Mouse (Mus musculus): ENCODE measurements at regions not wholly inside any gene's neighbourhood (a gene's known extent, or its start where the extent isn't known, plus 50 kb on each side); places are given as distances from the start of the nearest gene placed in this dataset.

DNA sequence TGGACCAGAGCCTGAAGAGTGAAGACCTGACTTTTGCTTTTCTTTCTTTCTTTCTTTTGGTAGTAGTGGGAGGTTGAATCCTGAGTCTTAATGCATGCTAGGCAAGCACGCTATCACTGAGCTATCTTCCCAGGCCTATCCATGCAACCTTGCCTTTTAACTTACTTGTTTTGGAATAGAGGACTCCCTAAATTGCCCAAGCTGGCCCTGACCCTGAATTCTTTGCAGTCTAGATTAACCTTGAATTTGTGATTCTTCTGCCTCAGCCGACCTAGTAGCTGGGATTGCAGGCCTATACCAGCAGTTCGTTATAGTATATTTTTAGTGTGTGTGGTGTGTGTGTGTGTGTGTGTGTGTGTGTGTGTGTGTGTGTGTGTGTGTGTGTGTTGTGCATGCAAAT, 183.1 kb downstream of the Gm12728 start:
- Histone ChIP-seq H3K27ac (ENCODE audit: control insufficient read depth, low read depth, low read length) (no peak overlapping the region), H3K4me3 (ENCODE audit: control insufficient read depth in 1 of 2, insufficient read depth in 1 of 2, low read depth in 2 of 2, low read length in 2 of 2) (no peak overlapping the region), H3K9ac (ENCODE audit: control insufficient read depth, low read depth, low read length, poor library complexity, severe bottlenecking) (no peak overlapping the region), H3K36me3 (ENCODE audit: control insufficient read depth in 1 of 2, insufficient read depth in 2 of 2, low read length in 2 of 2) (no peaks in the 10 kb centered on the region), H3K27me3 (ENCODE audit: control insufficient read depth in 1 of 2, insufficient read depth in 2 of 2, low read length in 2 of 2) (no peaks in the 10 kb centered on the region), H3K9me3 (replicated peaks; ENCODE audit: insufficient read depth, low read length) (no peaks in the 10 kb centered on the region), H3K79me2 (ENCODE audit: control insufficient read depth, insufficient read depth, low read length, poor library complexity) (no peaks in the 10 kb centered on the region), H3K4me1 (ENCODE audit: control insufficient read depth in 1 of 2, insufficient read depth in 2 of 2, low read length in 2 of 2) (no peaks in the 10 kb centered on the region)
- DNase-seq (ENCODE audit: low read depth, low spot score), result no peak
- TF ChIP-seq JUND (IDR thresholded peaks at IDR 0.05; ENCODE audit: low read depth, low read length) (no peak), ELF1 (IDR thresholded peaks at IDR 0.05; ENCODE audit: low read depth, low read length) (no peak), GABPA (IDR thresholded peaks at IDR 0.05; ENCODE audit: low read depth, low read length) (no peak), USF1 (IDR thresholded peaks at IDR 0.05; ENCODE audit: low read depth, low read length) (no peak), CHD1 (IDR thresholded peaks at IDR 0.05; ENCODE audit: low read depth, low read length) (no peak), SIN3A (IDR thresholded peaks at IDR 0.05; ENCODE audit: low read length) (no peak), NELFE (IDR thresholded peaks at IDR 0.05; ENCODE audit: low read depth, low read length) (no peak), KAT2A (conservative IDR thresholded peaks at IDR 0.05; ENCODE audit: low read depth, low read length) (no peak), NRF1 (IDR thresholded peaks at IDR 0.05; ENCODE audit: insufficient read depth, low read depth, low read length, poor library complexity, severe bottlenecking) (no peak), RCOR1 (IDR thresholded peaks at IDR 0.05; ENCODE audit: low read depth, low read length) (no peak), MEF2A (IDR thresholded peaks at IDR 0.05; ENCODE audit: extremely low read depth, insufficient replicate concordance, low read depth, low read length, poor library complexity, severe bottlenecking) (no peak), TAL1 (IDR thresholded peaks at IDR 0.05; ENCODE audit: low read length) (no peak), POLR2AphosphoS5 (IDR thresholded peaks at IDR 0.05; ENCODE audit: borderline replicate concordance, low read depth, low read length) (no peak), HCFC1 (IDR thresholded peaks at IDR 0.05; ENCODE audit: low read depth, low read length) (no peak), ZKSCAN1 (IDR thresholded peaks at IDR 0.05; ENCODE audit: low read depth, low read length) (no peak), USF2 (IDR thresholded peaks at IDR 0.05; ENCODE audit: borderline replicate concordance in 1 of 2, insufficient read depth in 1 of 2, low read depth in 1 of 2, low read length in 2 of 2) (no peak), MYC (IDR thresholded peaks at IDR 0.05; ENCODE audit: low read depth, low read length) (no peak)

DNA sequence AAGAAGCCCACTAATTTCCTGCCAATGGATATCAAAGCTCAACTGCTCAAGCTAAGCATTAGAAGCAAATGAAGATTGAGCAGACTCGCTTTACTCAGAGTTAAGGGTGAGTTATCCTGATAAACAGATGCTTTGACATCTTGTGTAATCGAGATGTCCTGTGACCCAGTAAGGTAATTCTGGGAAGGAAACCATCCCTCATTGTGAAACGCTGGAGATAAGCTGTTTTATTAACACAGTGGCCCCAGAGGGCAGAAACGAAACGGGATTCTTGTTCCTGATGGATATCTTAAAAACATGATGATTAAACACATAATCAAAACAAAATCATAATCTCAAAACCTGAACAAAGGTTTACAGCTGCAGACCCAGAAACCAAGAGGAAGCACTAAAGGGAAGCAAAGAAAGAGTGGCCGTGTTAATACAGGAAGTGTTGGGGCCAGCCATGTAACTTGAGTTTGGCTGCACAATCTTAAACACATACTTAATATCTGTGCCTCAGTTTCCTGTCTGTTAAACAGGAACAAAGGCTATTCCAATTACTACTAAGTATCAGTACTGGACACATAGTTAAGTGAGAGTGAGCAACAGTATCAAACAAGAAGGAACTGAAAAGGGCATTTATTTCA, 184.2 kb downstream of the Gm12728 start:
- H3K27me3 ChIP-seq (ENCODE audit: control insufficient read depth in 1 of 2, insufficient read depth in 2 of 2, low read length in 2 of 2), result no peaks in the 10 kb centered on the region
- TF ChIP-seq TAL1 (IDR thresholded peaks at IDR 0.05; ENCODE audit: low read length) (no peak), UBTF (IDR thresholded peaks at IDR 0.05; ENCODE audit: borderline replicate concordance, insufficient read depth, low read depth, low read length) (no peak), NRF1 (IDR thresholded peaks at IDR 0.05; ENCODE audit: insufficient read depth, low read depth, low read length, poor library complexity, severe bottlenecking) (no peak), GATA1 (IDR thresholded peaks at IDR 0.05; ENCODE audit: low read depth, low read length) (no peak), MYC (IDR thresholded peaks at IDR 0.05; ENCODE audit: low read depth, low read length) (no peak), HCFC1 (IDR thresholded peaks at IDR 0.05; ENCODE audit: low read depth, low read length) (no peak), TCF12 (IDR thresholded peaks at IDR 0.05; ENCODE audit: low read depth, low read length) (no peak), POLR2AphosphoS2 (IDR thresholded peaks at IDR 0.05; ENCODE audit: low read length) (no peak), SMC3 (IDR thresholded peaks at IDR 0.05; ENCODE audit: low read depth, low read length) (no peak), CHD1 (IDR thresholded peaks at IDR 0.05; ENCODE audit: low read depth, low read length) (no peak), MAFK (IDR thresholded peaks at IDR 0.05; ENCODE audit: borderline replicate concordance, low read depth, low read length) (no peak)
- no peaks in the 10 kb centered on the region for H3K9me3 ChIP-seq (replicated peaks; ENCODE audit: insufficient read depth, low read length)
- H3K27ac ChIP-seq (ENCODE audit: control insufficient read depth, low read depth, low read length), result no peak overlapping the region
- H3K4me1 ChIP-seq (ENCODE audit: control insufficient read depth in 1 of 2, insufficient read depth in 2 of 2, low read length in 2 of 2), result no peaks in the 10 kb centered on the region
- no peak overlapping the region for H3K4me3 ChIP-seq (ENCODE audit: control insufficient read depth in 1 of 2, insufficient read depth in 1 of 2, low read depth in 2 of 2, low read length in 2 of 2)
- H3K79me2 ChIP-seq (ENCODE audit: control insufficient read depth, insufficient read depth, low read length, poor library complexity), result no peaks in the 10 kb centered on the region
- no peak for DNase-seq (ENCODE audit: low read depth, low spot score)
- H3K9ac ChIP-seq (ENCODE audit: control insufficient read depth, low read depth, low read length, poor library complexity, severe bottlenecking), result no peak overlapping the region
- no peaks in the 10 kb centered on the region for H3K36me3 ChIP-seq (ENCODE audit: control insufficient read depth in 1 of 2, insufficient read depth in 2 of 2, low read length in 2 of 2)
